Mouse (Mus musculus) erythroblast, embryonic 14.5 days (primary cell): ENCODE results near the gene Grm8.

ENCODE experiments used
- GATA1 ChIP-seq: IDR thresholded peaks from 2 replicates; pipeline ENCODE4 v1.6.1; 2012; ENCODE audit warnings: low read length, inconsistent platforms, mixed read lengths
- TAL1 ChIP-seq: IDR thresholded peaks from 3 replicates; pipeline ENCODE4 v1.6.1; 2012; ENCODE audit warnings: low read length, inconsistent platforms, mixed read lengths

DNA sequence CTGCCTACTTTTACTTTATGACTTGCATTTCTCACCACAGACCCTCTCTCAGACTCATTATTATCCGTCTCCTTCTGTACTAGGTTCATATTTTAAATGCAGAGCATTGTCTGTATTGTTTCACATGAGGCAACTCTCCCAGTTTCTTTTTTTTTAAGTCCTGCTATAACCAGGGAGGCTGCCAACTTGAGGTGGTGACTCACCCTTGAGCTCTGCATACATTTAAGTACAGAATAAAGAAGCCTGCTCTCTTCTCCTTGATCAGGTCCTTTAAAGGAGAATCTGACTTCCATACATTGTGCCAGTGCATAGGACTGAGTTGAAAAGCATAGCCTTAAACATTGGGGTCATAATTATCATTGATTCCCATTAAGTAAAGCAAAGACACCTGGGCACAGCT is 488.5 kb downstream of the Grm8 start:
- no peak for TF ChIP-seq GATA1
- no peak for TF ChIP-seq TAL1
